Mouse (Mus musculus): ENCODE results near the gene Vmn2r74.

The Vmn2r74 gene

GRCm38 (mm10) chr7:85961529-85961928 lies at the start of gene Vmn2r74:
Vmn2r74 (minus strand) TSS chr7:85961629.
- DNase-seq (ENCODE audit: low spot score in 2 of 2): no peak

- DNase-seq (ENCODE audit: low spot score in 2 of 2): no peak
Measured at GRCm38 (mm10) chr7:86007533-86007932, 46.1 kb upstream of the Vmn2r74 start.

Measured in thymus, postnatal 10 days (tissue).